Mouse (Mus musculus): ENCODE data around the gene Dock2. TPM values are rescaled to one million over a fixed set of nuclear protein-coding genes. Genes with fewer than 3 reads are reported as not detected.

The Dock2 gene
- polyA plus RNA-seq, 1 experiment from 2014 or later = 1.5 TPM

DNA sequence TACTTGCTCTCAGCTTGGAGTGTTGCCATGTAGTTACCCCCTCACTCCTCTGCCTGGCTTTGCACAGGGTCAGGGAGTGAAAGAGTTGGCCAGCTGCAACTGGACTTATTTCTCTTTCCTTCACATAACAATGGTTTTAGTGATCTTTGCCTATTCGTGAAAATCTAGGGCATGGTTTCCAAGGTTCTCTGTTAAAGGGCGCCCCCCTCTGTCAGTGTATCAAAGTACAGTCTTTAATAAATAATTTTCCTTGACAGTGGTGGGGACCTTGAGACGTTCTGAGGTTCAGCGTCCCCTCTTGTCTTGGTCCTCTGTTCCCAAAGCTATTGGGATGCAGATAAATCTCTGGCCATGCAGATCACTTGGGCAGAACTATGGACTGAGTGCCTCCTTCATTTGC lies 12.4 kb upstream of the Dock2 start:
- H3K27me3 ChIP-seq (ENCODE audit: insufficient read depth, low read length) = no peaks in the 10 kb centered on the region
- H3K36me3 ChIP-seq (ENCODE audit: insufficient read depth) = no peaks in the 10 kb centered on the region
- TF ChIP-seq CTCF (IDR thresholded peaks at IDR 0.05; ENCODE audit: low read depth) = peak; percentile 33
- H3K4me2 ChIP-seq = no peak overlapping the region
- DNase-seq (peak; percentile 3), ATAC-seq (ENCODE audit: insufficient read depth) (no peak)
- H3K4me1 ChIP-seq (ENCODE audit: insufficient read depth) = no peaks in the 10 kb centered on the region
- WGBS = 31% methylated on average over 4 of the region's 4 CpGs
- no peaks in the 10 kb centered on the region for H3K9me3 ChIP-seq (ENCODE audit: low read depth, low read length)
- H3K9ac ChIP-seq = no peak overlapping the region
- H3K4me3 ChIP-seq (ENCODE audit: low read depth, low read length) = no peak overlapping the region
- no peak overlapping the region for H3K27ac ChIP-seq (ENCODE audit: low read depth)

DNA sequence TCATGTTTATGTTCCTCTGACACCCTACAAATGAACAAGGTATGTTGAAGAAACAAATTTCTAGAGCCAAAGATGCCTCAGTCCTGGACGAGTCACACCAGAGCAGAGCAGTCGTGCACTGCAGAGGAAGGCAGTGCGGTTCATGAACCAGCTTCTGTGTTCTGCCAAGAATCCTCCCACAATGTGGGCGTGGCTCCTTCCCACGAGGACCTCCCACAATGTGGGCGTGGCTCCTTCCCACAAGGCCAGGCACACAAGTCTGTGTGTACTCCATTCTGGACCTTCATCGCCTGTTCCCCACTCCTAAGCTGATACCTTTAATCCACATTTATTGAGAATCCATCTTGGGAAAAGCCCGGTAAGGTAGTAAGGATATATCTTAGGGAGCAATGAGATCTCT lies 8.2 kb upstream of the Dock2 start:
- ATAC-seq (ENCODE audit: insufficient read depth) (no peak), DNase-seq (peak; percentile 9)
- no peaks in the 10 kb centered on the region for H3K4me1 ChIP-seq (ENCODE audit: insufficient read depth)
- no peak overlapping the region for H3K9ac ChIP-seq
- H3K4me3 ChIP-seq (ENCODE audit: low read depth, low read length) = no peak overlapping the region
- H3K27ac ChIP-seq (ENCODE audit: low read depth) = no peak overlapping the region
- H3K4me2 ChIP-seq = no peak overlapping the region
- 51% methylated on average over 8 of the region's 8 CpGs for WGBS
- TF ChIP-seq CTCF (IDR thresholded peaks at IDR 0.05; ENCODE audit: low read depth) = no peak
- H3K27me3 ChIP-seq (ENCODE audit: insufficient read depth, low read length) = no peaks in the 10 kb centered on the region
- H3K9me3 ChIP-seq (ENCODE audit: low read depth, low read length) = no peaks in the 10 kb centered on the region
- H3K36me3 ChIP-seq (ENCODE audit: insufficient read depth) = no peaks in the 10 kb centered on the region

DNA sequence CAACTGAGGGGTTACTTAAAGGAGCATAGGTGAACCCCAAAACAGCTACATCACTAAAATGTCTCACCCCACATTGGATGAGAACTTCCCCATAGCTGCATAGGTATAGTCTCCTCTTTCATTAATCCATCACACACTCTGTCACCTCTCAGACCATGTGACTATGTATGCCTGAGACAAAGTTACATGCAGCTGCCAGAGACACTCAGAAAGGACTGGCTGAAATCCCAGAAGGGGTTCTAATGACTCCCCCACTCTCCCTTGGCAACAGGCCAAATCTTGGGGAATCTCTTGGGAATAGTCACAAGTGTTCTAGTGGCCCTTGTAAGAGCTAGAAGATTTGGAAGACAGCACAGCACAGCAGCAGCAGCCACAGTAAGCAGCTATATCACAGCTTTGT lies 1.2 kb upstream of the Dock2 start:
- H3K9me3 ChIP-seq (ENCODE audit: low read depth, low read length) = no peaks in the 10 kb centered on the region
- H3K36me3 ChIP-seq (ENCODE audit: insufficient read depth) = no peaks in the 10 kb centered on the region
- no peak overlapping the region for H3K9ac ChIP-seq
- TF ChIP-seq CTCF (IDR thresholded peaks at IDR 0.05; ENCODE audit: low read depth) = no peak
- peak; percentile 75; the same call in 1 of the 2 replicates for ATAC-seq (ENCODE audit: insufficient read depth)
- no peaks in the 10 kb centered on the region for H3K27me3 ChIP-seq (ENCODE audit: insufficient read depth, low read length)
- no peak overlapping the region for H3K4me3 ChIP-seq (ENCODE audit: low read depth, low read length)
- DNase-seq = peak; percentile 83
- H3K4me2 ChIP-seq = no peak overlapping the region
- H3K4me1 ChIP-seq (ENCODE audit: insufficient read depth) = no peaks in the 10 kb centered on the region
- no peak overlapping the region for H3K27ac ChIP-seq (ENCODE audit: low read depth)

DNA sequence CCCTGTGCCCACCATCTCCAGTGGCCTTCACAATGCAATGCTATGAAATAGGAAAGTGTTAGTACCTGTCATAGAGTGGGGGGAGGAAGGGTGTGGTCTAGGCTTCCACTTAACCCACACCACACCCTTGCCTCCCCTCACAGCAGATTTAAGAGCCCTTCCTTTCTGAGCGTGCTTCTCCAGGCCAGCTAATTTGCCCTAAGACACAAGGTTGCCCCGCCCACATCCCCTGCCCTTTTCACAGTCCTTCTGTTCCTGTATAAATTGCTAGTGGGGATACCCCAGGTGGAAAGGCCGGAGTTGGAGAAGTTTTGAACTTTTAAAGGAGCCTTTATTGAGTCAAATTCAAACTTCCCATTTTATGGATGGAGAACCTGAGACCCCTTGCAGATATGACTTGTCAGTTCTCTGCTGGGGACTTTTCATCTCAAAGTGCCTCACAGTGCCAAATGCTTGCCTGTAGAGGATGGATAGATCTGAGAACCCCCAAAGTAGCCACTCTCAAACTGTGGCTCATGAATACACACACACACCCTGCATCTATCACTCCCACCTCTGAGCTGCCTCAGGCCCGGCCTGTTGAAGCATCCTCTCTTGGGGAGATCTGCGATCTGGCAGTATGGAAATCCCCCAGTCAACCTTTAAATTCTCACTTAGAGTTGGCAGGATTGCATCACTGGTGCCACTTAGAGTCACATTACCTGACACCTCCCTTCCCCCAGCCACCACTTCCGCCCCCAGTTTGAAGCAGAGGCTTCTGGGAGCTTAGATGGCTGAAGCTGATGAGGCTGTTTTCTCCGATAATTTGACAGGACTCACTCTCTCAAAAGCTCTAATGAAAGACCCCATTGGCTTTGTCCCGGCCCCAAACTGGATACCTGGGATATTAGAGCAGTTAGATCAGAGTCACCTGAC lies 919 bp downstream of the Dock2 start:
- no peaks in the 10 kb centered on the region for H3K27me3 ChIP-seq (ENCODE audit: insufficient read depth, low read length)
- no peak for TF ChIP-seq CTCF (IDR thresholded peaks at IDR 0.05; ENCODE audit: low read depth)
- no peak for DNase-seq
- H3K27ac ChIP-seq (ENCODE audit: low read depth) = no peak overlapping the region
- H3K4me1 ChIP-seq (ENCODE audit: insufficient read depth) = no peaks in the 10 kb centered on the region
- no peaks in the 10 kb centered on the region for H3K36me3 ChIP-seq (ENCODE audit: insufficient read depth)
- no peak for ATAC-seq (ENCODE audit: insufficient read depth)
- WGBS = 66% methylated on average over 8 of the region's 8 CpGs
- H3K4me2 ChIP-seq = no peak overlapping the region
- H3K4me3 ChIP-seq (ENCODE audit: low read depth, low read length) = no peak overlapping the region
- H3K9ac ChIP-seq = no peak overlapping the region
- H3K9me3 ChIP-seq (ENCODE audit: low read depth, low read length) = no peaks in the 10 kb centered on the region

DNA sequence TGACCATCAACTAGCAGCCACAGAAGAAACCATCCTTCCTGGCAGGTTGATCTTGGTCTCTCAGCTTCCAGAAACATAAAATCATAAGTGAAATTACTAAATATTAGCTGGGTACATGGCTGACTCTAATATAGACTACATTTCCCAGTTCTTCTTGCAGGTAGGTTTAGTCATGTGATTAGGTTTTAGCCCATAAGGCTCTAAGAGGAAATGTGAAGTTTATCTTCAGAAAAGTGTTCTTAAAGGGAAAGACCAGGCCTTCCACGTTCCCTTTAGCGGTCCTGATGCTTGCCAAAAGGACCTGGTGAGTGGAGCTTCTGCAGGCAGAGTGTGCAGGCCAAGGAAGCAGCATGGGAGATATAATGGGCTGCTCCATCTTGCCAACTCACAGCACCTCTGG lies 2.9 kb downstream of the Dock2 start:
- H3K27ac ChIP-seq (ENCODE audit: low read depth) = no peak overlapping the region
- no peaks in the 10 kb centered on the region for H3K27me3 ChIP-seq (ENCODE audit: insufficient read depth, low read length)
- H3K4me3 ChIP-seq (ENCODE audit: low read depth, low read length) = no peak overlapping the region
- H3K36me3 ChIP-seq (ENCODE audit: insufficient read depth) = no peaks in the 10 kb centered on the region
- H3K9ac ChIP-seq = no peak overlapping the region
- no peak overlapping the region for H3K4me2 ChIP-seq
- TF ChIP-seq CTCF (IDR thresholded peaks at IDR 0.05; ENCODE audit: low read depth) = no peak
- H3K9me3 ChIP-seq (ENCODE audit: low read depth, low read length) = no peaks in the 10 kb centered on the region
- ATAC-seq (ENCODE audit: insufficient read depth) (no peak), DNase-seq (no peak)
- H3K4me1 ChIP-seq (ENCODE audit: insufficient read depth) = no peaks in the 10 kb centered on the region
- WGBS = 78% methylated on average over 2 of the region's 2 CpGs

DNA sequence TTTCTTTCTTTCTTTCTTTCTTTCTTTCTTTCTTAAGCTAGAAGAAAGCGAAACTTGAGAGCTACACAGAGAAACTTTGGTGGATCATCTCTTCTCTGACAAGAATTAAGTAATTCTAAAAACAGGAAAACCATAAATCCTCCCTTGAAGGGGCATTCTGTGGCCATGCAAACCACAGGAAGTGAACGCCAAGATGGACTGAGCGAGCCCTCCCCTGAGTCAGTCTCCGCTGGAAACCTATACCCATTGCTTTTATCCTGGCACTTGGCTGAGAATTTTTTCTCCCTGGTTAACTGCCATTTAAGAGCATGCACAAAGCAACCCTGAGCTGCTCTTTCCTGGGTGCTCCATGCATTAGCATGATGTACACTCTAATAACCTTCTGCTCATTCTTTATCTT lies 3.7 kb downstream of the Dock2 start:
- WGBS = 87% methylated on average over 4 of the region's 4 CpGs

DNA sequence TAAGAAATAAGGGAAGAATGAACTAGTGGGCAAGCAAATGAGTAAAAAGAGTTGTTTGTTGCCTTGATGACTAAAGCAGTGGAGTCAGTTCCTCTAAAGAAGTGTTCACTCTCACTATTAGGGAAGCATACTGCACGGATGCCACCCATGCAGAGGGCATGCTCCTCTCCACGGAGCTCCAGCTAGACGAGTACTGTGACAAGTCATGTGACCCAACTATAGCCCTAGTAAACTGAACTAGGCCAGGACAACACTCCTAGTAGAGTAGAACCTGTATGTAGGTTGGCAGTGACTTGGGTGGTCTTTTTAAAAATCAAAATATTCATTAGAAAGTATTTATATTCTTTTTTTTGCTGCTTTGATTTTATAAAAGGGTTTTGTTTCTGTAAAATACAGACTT lies 5.3 kb downstream of the Dock2 start:
- ATAC-seq (ENCODE audit: insufficient read depth) (no peak), DNase-seq (no peak)
- 81% methylated on average over 3 of the region's 3 CpGs for WGBS
- no peaks in the 10 kb centered on the region for H3K9me3 ChIP-seq (ENCODE audit: low read depth, low read length)
- no peak overlapping the region for H3K4me2 ChIP-seq
- H3K27ac ChIP-seq (ENCODE audit: low read depth) = no peak overlapping the region
- no peak for TF ChIP-seq CTCF (IDR thresholded peaks at IDR 0.05; ENCODE audit: low read depth)
- no peaks in the 10 kb centered on the region for H3K4me1 ChIP-seq (ENCODE audit: insufficient read depth)
- H3K36me3 ChIP-seq (ENCODE audit: insufficient read depth) = no peaks in the 10 kb centered on the region
- H3K27me3 ChIP-seq (ENCODE audit: insufficient read depth, low read length) = no peaks in the 10 kb centered on the region
- H3K9ac ChIP-seq = no peak overlapping the region
- no peak overlapping the region for H3K4me3 ChIP-seq (ENCODE audit: low read depth, low read length)

More for the DNA sequence above, 3.7 kb downstream of the Dock2 start:
- Histone ChIP-seq H3K4me1 (ENCODE audit: insufficient read depth) (no peaks in the 10 kb centered on the region), H3K27me3 (ENCODE audit: insufficient read depth, low read length) (no peaks in the 10 kb centered on the region), H3K9me3 (ENCODE audit: low read depth, low read length) (no peaks in the 10 kb centered on the region), H3K36me3 (ENCODE audit: insufficient read depth) (no peaks in the 10 kb centered on the region), H3K27ac (ENCODE audit: low read depth) (no peak overlapping the region), H3K9ac (no peak overlapping the region), H3K4me3 (ENCODE audit: low read depth, low read length) (no peak overlapping the region), H3K4me2 (no peak overlapping the region)
- no peak for TF ChIP-seq CTCF (IDR thresholded peaks at IDR 0.05; ENCODE audit: low read depth)
- DNase-seq = no peak
- ATAC-seq (ENCODE audit: insufficient read depth) = no peak
